Mouse (Mus musculus): ENCODE results near the gene Srms. TPM values are rescaled to one million over a fixed set of nuclear protein-coding genes. Genes with fewer than 3 reads are reported as not detected.
A peak's percentile ranks its signal among the peaks of the same experiment; 100 is the strongest.

The Srms gene
- polyA plus RNA-seq, 1 experiment from 2014 or later: 0.29 TPM

GRCm38 (mm10) chr2:181212389-181213020 lies 480 bp downstream of the Srms start:
- Histone ChIP-seq H3K27ac (ENCODE audit: low read depth, low read length) (no peak overlapping the region), H3K4me2 (peak overlapping the region; percentile 68), H3K9ac (ENCODE audit: low read depth, low read length) (no peak overlapping the region), H3K4me1 (ENCODE audit: control insufficient read depth, insufficient read depth, low read length) (no peaks in the 10 kb centered on the region), H3K4me3 (ENCODE audit: low read depth, low read length) (peak overlapping the region; percentile 32), H3K27me3 (ENCODE audit: control insufficient read depth, insufficient read depth, low read length) (peaks cover 54% of the 10 kb centered on the region), H3K36me3 (ENCODE audit: control insufficient read depth, insufficient read depth, low read length) (no peaks in the 10 kb centered on the region), H3K9me3 (replicated peaks; ENCODE audit: control insufficient read depth, low read length) (no peaks in the 10 kb centered on the region)
- ATAC-seq (replicated peaks; ENCODE audit: insufficient number of reproducible peaks, low FRiP score, low TSS enrichment): 0 out of 2 replicates have a peak, but pooled peaks have one; percentile 18
- WGBS (ENCODE audit: insufficient replicate concordance): 2% methylated on average over 34 of the region's 34 CpGs

GRCm38 (mm10) chr2:181206118-181206517 lies 6.9 kb downstream of the Srms start:
- H3K4me2 ChIP-seq: no peak overlapping the region
- ATAC-seq (replicated peaks; ENCODE audit: insufficient number of reproducible peaks, low FRiP score, low TSS enrichment): peak; percentile 60
- WGBS (ENCODE audit: insufficient replicate concordance): 57% methylated on average over 9 of the region's 9 CpGs
- H3K36me3 ChIP-seq (ENCODE audit: control insufficient read depth, insufficient read depth, low read length): no peaks in the 10 kb centered on the region
- H3K9me3 ChIP-seq (replicated peaks; ENCODE audit: control insufficient read depth, low read length): no peaks in the 10 kb centered on the region
- H3K9ac ChIP-seq (ENCODE audit: low read depth, low read length): no peak overlapping the region
- H3K4me3 ChIP-seq (ENCODE audit: low read depth, low read length): no peak overlapping the region
- H3K27ac ChIP-seq (ENCODE audit: low read depth, low read length): no peak overlapping the region
- H3K4me1 ChIP-seq (ENCODE audit: control insufficient read depth, insufficient read depth, low read length): no peaks in the 10 kb centered on the region
- peaks cover 19% of the 10 kb centered on the region for H3K27me3 ChIP-seq (ENCODE audit: control insufficient read depth, insufficient read depth, low read length)

GRCm38 (mm10) chr2:181205678-181206077 lies 7.3 kb downstream of the Srms start:
- no peak for ATAC-seq (replicated peaks; ENCODE audit: insufficient number of reproducible peaks, low FRiP score, low TSS enrichment)
- H3K27ac ChIP-seq (ENCODE audit: low read depth, low read length): no peak overlapping the region
- WGBS (ENCODE audit: insufficient replicate concordance): 72% methylated on average over 5 of the region's 5 CpGs
- no peak overlapping the region for H3K4me3 ChIP-seq (ENCODE audit: low read depth, low read length)
- H3K36me3 ChIP-seq (ENCODE audit: control insufficient read depth, insufficient read depth, low read length): no peaks in the 10 kb centered on the region
- no peak overlapping the region for H3K9ac ChIP-seq (ENCODE audit: low read depth, low read length)
- H3K9me3 ChIP-seq (replicated peaks; ENCODE audit: control insufficient read depth, low read length): no peaks in the 10 kb centered on the region
- H3K4me2 ChIP-seq: no peak overlapping the region
- no peaks in the 10 kb centered on the region for H3K4me1 ChIP-seq (ENCODE audit: control insufficient read depth, insufficient read depth, low read length)
- peaks cover 16% of the 10 kb centered on the region for H3K27me3 ChIP-seq (ENCODE audit: control insufficient read depth, insufficient read depth, low read length)

GRCm38 (mm10) chr2:181202886-181203285 lies 10.1 kb downstream of the Srms start:
- H3K27ac ChIP-seq (ENCODE audit: low read depth, low read length): no peak overlapping the region
- H3K9ac ChIP-seq (ENCODE audit: low read depth, low read length): no peak overlapping the region
- H3K4me2 ChIP-seq: no peak overlapping the region
- 0 out of 2 replicates have a peak, but pooled peaks cover 7% of the 10 kb centered on the region for H3K27me3 ChIP-seq (ENCODE audit: control insufficient read depth, insufficient read depth, low read length)
- no peaks in the 10 kb centered on the region for H3K36me3 ChIP-seq (ENCODE audit: control insufficient read depth, insufficient read depth, low read length)
- no peaks in the 10 kb centered on the region for H3K9me3 ChIP-seq (replicated peaks; ENCODE audit: control insufficient read depth, low read length)
- no peak overlapping the region for H3K4me3 ChIP-seq (ENCODE audit: low read depth, low read length)
- ATAC-seq (replicated peaks; ENCODE audit: insufficient number of reproducible peaks, low FRiP score, low TSS enrichment): no peak
- 75% methylated on average over 6 of the region's 6 CpGs for WGBS (ENCODE audit: insufficient replicate concordance)
- no peaks in the 10 kb centered on the region for H3K4me1 ChIP-seq (ENCODE audit: control insufficient read depth, insufficient read depth, low read length)

- Histone ChIP-seq H3K27me3 (ENCODE audit: control insufficient read depth, insufficient read depth, low read length) (0 out of 2 replicates have a peak, but pooled peaks cover 7% of the 10 kb centered on the region), H3K4me3 (ENCODE audit: low read depth, low read length) (no peak within 1 kb of the TSS), H3K27ac (ENCODE audit: low read depth, low read length) (no peak within 1 kb of the TSS), H3K9ac (ENCODE audit: low read depth, low read length) (no peak within 1 kb of the TSS), H3K9me3 (replicated peaks; ENCODE audit: control insufficient read depth, low read length) (no peaks in the 10 kb centered on the region), H3K4me1 (ENCODE audit: control insufficient read depth, insufficient read depth, low read length) (no peaks in the 10 kb centered on the region), H3K36me3 (ENCODE audit: control insufficient read depth, insufficient read depth, low read length) (no peaks in the 10 kb centered on the region), H3K4me2 (no peak within 1 kb of the TSS)
- ATAC-seq (replicated peaks; ENCODE audit: insufficient number of reproducible peaks, low FRiP score, low TSS enrichment): no peak
- WGBS (ENCODE audit: insufficient replicate concordance): 79% methylated on average over 3 of the region's 3 CpGs
These were observed 10.6 kb downstream of the Srms start, which contains the start of gene Ptk6 for GRCm38 (mm10) chr2:181202422-181202821. Ptk6 (minus strand) TSS chr2:181202789.

GRCm38 (mm10) chr2:181201606-181202005 lies 11.4 kb downstream of the Srms start:
- Histone ChIP-seq H3K4me3 (ENCODE audit: low read depth, low read length) (no peak overlapping the region), H3K36me3 (ENCODE audit: control insufficient read depth, insufficient read depth, low read length) (no peaks in the 10 kb centered on the region), H3K27me3 (ENCODE audit: control insufficient read depth, insufficient read depth, low read length) (0 out of 2 replicates have a peak, but pooled peaks cover 7% of the 10 kb centered on the region), H3K4me1 (ENCODE audit: control insufficient read depth, insufficient read depth, low read length) (no peaks in the 10 kb centered on the region), H3K27ac (ENCODE audit: low read depth, low read length) (no peak overlapping the region), H3K9me3 (replicated peaks; ENCODE audit: control insufficient read depth, low read length) (no peaks in the 10 kb centered on the region), H3K4me2 (no peak overlapping the region), H3K9ac (ENCODE audit: low read depth, low read length) (no peak overlapping the region)
- WGBS (ENCODE audit: insufficient replicate concordance): 59% methylated on average over 3 of the region's 3 CpGs
- no peak for ATAC-seq (replicated peaks; ENCODE audit: insufficient number of reproducible peaks, low FRiP score, low TSS enrichment)

GRCm38 (mm10) chr2:181196628-181197300 lies 16.2 kb downstream of the Srms start:
- no peak for ATAC-seq (replicated peaks; ENCODE audit: insufficient number of reproducible peaks, low FRiP score, low TSS enrichment)
- no peak overlapping the region for H3K4me3 ChIP-seq (ENCODE audit: low read depth, low read length)
- H3K27me3 ChIP-seq (ENCODE audit: control insufficient read depth, insufficient read depth, low read length): peaks cover 7% of the 10 kb centered on the region; the same call in 1 of the 2 replicates
- H3K4me2 ChIP-seq: no peak overlapping the region
- no peak overlapping the region for H3K27ac ChIP-seq (ENCODE audit: low read depth, low read length)
- no peaks in the 10 kb centered on the region for H3K36me3 ChIP-seq (ENCODE audit: control insufficient read depth, insufficient read depth, low read length)
- H3K4me1 ChIP-seq (ENCODE audit: control insufficient read depth, insufficient read depth, low read length): no peaks in the 10 kb centered on the region
- 83% methylated on average over 4 of the region's 4 CpGs for WGBS (ENCODE audit: insufficient replicate concordance)
- H3K9ac ChIP-seq (ENCODE audit: low read depth, low read length): no peak overlapping the region
- H3K9me3 ChIP-seq (replicated peaks; ENCODE audit: control insufficient read depth, low read length): no peaks in the 10 kb centered on the region

GRCm38 (mm10) chr2:181193044-181193443 lies 19.9 kb downstream of the Srms start:
- Histone ChIP-seq H3K27ac (ENCODE audit: low read depth, low read length) (no peak overlapping the region), H3K27me3 (ENCODE audit: control insufficient read depth, insufficient read depth, low read length) (peaks cover 2% of the 10 kb centered on the region; the same call in 1 of the 2 replicates), H3K4me1 (ENCODE audit: control insufficient read depth, insufficient read depth, low read length) (peaks cover 5% of the 10 kb centered on the region), H3K9me3 (replicated peaks; ENCODE audit: control insufficient read depth, low read length) (no peaks in the 10 kb centered on the region), H3K4me3 (ENCODE audit: low read depth, low read length) (no peak overlapping the region), H3K4me2 (no peak overlapping the region), H3K36me3 (ENCODE audit: control insufficient read depth, insufficient read depth, low read length) (no peaks in the 10 kb centered on the region), H3K9ac (ENCODE audit: low read depth, low read length) (no peak overlapping the region)
- no peak for ATAC-seq (replicated peaks; ENCODE audit: insufficient number of reproducible peaks, low FRiP score, low TSS enrichment)
- WGBS (ENCODE audit: insufficient replicate concordance): 57% methylated on average over 3 of the region's 3 CpGs

All from heart, embryonic 11.5 days (tissue).